Mouse (Mus musculus) c-Kit-positive CD71-negative TER-119-negative erythroid progenitor cells, embryonic 14.5 days (primary cell): Measurements from ENCODE around the gene Psmb3.
"Not testable (repeated sequence)": the region's sequence is repeated elsewhere in the genome, so short reads cannot be mapped to it uniquely, and the experiment has no call there.

Experiments used
- DNase-seq: peaks from one replicate; pipeline ENCODE4 v3.0.0-alpha.2; 2013; ENCODE audit warnings: low read depth

The Psmb3 gene

DNA sequence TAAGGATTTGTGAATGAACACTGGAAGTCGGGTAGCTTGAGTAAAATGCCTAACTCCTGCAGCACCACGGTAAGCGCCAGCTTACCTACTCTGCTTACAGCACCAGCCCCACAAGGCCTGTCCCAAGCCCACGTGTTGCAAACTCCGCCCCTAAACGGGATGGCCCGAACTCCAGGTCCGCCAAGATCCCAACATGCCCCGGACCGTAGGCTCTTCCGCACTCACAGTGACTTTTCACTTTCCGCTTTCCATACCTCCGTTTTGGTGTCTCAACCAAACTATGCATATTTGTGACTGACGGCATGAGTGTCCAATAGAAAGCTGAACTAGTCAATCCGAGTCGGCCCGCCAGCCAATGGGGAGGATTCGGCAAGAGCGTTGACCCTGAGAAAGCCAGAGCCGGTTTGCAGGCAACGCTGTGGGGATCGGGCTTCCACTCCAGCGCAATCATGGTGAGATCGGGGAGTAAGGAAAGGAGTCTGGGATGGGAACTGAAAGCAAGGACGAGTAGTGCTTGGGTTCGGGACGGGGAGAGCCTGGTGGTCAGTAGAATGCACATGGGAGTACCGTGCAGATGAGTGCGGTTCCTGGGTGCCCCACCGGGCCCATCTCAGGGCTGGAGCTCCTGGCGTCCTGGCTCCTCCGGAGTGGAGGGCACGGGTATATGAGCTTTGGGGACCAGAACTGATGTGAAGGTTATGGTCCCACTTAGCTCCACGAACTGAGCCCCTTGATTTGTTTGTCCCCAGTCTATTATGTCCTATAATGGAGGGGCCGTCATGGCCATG is at the start of gene Psmb3:
TSS of gene Psmb3 (plus strand) at position 361 of the 788 bp plus-strand sequence.
- DNase-seq: peak; percentile 100

DNA sequence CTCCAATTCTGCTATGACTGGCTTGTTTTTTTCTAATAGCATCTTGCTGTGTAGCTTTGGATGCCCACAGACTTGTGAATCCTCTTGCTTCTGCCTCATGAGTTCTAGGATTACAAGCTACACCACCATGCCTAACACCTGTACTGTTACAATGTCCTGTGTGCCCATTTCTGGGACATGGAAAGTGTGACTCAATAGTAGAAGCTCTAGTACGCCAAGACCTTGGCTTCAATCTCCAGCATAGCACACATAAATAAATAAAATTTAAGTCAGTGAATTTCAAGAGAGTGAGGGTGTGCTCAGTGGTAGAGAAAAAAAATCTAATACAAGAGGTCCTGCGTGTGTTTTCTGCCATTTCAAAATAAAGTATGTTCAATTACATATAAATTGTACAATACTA is 49.0 kb upstream of the Psmb3 start:
- no peak for DNase-seq

DNA sequence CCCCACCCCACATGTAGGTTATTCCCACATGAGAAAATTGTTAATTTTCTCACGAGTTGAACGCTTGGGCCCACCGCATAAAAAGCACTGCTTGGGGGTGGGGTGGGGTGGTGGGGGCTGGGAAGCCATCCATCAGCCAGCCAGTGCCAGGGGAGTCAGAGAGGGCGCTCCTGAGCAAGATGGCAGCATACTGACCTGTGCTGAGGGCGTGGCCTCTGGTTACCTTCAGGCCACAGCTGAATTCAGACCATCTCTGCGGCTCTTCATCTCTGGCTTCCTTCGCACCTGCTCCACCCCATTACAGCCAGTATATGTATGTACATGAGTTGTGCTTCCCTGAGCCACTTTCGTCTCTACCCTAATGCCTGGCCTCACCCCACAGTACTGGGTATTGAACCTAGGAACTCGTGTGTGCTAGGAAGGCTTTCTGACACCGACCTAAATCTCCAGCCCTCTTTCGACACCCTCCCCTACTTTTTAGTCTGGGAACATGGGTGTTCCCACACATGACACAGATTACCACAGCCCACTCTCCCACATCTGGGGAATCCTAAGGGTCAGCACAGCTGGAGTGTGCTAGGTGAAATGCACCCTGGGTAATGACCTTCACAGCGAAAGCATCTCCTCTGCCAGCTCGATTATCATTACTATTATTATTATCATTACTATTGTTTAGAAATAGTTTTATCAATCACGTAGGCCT is 46.8 kb upstream of the Psmb3 start:
- DNase-seq: no peak

DNA sequence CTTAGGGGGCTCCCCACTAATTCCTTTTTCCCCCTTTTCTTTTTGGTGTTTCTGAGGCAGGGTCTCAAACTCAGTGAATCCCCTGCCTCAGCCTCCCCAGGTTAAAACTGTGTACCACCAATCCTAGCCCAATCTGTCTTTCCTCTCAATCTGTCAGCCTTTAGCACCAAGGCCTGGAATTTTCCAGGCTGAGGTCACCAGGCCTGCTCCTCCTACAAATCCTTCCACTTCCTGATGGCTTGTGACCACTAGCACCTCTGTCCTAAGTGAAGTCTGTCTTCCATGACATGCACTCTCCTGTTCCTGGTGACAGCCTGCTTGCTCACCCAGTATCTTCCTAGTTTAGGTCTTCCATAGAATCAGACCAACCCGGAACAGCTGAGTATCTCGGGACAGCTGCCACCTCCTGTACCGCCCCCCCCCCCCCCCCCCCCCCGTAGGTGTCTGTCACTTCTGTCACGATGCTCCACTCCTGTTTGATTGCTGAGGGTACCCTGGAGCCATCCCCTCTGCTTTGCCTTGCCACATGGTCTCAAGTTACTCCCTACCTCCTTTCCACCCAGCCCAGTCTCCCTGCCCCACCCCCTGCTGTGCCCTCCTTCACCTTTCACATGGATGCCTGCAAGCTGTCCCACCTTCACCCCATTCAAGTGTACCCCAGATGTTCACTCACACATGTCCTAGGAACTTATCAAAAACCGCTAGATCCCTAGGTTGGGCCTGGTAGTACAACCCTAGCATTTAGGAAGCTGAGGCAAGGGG is 45.8 kb upstream of the Psmb3 start:
- DNase-seq: no peak

DNA sequence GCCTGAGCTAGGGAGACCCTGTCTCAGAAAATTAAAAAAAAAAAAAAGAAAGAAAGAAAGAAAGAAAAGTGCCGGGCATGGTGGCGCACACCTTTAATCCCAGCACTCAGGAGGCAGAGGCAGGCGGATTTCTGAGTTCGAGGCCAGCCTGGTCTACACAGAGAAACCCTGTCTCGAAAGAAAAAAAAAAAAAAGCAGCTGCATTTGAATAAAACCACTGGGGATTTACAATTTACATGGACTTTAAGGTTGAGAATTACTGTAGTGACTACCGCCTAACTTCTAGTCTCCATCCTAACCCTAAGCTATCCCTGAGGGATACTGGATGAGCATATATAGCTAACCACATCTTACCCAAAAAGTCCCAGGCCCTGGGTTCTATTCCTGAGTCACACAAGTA is 45.2 kb upstream of the Psmb3 start:
- DNase-seq: not testable (repeated sequence)

DNA sequence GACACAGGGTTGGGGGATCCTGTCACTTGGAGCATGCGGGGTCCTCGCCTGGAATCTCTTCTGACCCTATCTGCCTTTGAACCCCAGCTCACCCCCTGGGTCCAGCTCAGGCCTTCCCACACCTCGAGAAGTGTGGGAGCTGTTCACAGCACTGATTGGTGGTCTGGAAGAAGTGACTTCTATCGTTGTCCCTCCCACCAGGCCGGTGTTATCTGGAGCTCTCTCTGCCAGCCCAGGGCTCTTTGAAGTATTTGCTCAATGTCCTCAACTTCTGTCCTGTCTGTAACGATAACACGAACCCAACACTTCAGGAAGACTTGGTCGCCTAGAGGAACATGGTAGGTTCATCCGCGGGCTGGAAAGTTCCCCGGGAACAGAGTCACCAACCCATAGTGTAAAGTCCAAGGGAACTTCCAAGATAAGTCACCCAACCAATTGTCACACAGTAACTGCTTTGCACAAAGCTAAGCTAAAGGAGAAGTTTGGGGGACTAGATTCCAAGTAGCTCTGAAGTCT is 44.4 kb upstream of the Psmb3 start:
- DNase-seq: no peak

DNA sequence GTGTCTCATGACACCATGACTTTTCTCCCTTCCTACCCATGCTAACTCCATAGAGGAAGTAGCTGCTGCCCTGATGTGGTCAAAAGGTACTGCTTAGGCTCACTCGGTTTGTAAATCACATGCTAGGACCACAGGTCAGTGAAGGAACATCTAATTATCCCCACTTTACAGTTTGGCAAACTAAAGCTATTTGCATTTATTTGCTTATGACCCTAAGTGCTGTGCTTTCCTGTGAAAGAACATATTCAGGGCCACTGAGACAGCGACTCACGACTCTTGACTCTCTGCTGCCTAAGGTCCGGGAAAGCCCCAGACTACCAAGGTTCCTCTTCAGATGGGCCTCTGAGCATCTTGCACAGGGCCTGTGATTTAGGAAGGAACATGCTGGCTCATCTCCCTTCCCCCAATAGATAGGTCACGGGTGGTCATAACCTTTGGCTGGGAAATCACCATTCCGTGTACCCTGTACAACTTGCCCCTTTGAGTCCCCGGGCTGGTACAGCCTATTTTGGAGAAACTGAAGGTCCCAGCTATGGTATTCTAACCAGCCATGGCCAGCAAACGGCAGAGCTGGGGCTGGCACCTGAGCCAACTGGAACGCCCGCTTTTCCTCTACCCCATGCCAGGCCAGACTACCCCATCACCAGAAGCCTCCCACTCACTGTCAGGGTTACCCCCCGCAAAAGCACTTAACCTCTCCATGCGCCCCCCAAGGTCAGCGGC is 43.8 kb upstream of the Psmb3 start:
- DNase-seq: no peak

DNA sequence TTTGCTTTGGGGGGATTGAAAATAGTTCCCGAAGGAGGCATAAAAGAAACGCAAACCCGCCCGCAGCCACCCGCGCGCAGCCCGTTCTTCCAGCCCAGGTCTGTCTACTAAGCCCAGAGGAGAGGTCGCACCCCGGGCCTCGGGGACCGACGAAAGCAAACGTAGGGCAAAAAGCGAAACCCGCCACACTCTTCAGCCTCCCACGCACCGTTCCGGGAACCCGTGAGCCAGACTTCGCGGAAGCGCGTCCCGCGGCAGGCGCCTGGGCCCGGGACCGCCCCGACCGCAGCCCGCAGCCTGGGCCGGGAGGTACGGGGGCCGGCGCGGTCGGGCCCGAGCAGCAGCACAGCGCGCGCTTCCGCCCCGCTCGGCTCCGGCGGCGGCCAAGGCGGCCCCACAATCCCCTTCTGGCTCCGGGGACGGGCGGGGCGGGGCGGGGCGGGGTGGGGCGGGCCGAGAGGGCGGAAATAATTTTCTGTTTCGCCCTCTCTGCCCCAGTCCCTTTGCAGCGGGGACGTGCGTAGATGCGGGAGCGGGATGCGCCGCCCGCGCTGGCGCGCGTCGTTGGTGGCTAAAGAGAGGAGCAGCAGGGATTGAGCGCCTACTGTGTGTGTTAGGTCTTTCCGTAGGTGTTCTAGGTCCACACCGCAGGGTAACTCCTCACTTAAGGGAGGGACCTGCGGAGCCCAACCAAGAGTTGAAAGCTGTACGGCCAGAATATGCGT is 43.0 kb upstream of the Psmb3 start:
- DNase-seq: no peak

DNA sequence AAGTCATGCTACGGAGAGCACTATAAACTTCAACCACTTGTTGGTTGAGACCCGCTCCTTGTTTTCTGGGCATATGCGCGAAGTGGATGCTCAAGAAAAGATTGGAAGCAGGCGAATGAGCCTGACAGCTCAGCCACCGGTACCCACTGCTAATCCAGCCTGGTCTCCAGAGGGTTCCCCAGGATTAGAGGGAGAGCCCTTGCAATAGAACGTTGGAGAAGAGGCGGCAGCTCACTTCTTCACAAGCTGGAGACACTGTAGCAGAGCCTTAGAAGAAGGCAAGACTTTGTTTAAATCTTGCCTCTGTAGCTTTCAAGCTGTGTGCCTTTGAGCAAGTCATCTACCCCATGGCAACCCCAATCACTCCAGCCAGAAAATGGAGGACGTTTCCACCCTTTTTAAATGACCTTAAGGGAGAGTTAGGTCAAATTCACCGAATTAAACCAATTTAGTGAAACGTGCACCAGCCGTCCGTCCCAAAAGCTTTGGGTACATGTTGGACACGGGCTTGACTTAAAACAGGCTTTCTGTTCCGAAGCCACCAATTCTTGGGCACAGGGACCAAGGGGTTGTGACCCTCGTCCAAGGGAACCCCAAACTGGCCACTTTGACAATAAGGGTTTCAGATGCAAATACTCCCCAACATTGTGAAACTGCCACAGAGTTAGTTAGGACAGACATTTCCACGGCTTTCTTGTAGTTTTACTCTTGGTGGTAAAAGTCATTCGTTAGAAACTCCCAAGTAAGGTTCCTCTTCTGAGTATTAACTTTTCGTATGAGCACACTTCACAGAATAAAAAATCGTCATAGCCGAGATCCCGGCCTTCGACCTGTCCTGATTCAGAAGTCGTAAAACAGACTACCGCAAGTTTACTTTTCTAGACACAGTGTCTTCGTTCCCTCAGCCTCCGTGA is 42.2 kb upstream of the Psmb3 start:
- no peak for DNase-seq

DNA sequence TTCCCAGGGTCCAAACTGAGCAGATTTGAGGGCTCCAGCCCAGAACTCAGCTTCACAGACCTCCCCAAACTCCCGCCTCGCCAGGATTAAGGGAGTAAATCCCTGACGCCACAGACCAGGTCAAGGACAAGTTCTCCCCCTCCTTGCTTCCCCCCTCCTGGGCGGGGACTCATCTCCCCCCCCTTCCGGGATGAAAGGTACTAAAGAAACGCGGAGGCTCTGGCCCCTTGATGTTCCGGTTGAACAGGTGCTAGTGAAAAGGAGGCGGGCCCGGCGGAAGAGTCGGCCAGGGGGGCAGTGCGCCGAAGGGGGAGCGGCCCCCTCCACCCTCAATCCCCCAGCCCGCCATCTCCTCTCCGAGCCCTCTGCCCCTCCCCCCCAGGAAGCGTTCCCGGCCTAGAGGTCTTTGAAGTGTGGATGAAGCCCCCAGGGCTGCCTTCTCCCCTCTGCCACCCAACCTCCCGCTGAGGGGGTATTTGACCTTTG is 41.5 kb upstream of the Psmb3 start:
- DNase-seq: no peak

DNA sequence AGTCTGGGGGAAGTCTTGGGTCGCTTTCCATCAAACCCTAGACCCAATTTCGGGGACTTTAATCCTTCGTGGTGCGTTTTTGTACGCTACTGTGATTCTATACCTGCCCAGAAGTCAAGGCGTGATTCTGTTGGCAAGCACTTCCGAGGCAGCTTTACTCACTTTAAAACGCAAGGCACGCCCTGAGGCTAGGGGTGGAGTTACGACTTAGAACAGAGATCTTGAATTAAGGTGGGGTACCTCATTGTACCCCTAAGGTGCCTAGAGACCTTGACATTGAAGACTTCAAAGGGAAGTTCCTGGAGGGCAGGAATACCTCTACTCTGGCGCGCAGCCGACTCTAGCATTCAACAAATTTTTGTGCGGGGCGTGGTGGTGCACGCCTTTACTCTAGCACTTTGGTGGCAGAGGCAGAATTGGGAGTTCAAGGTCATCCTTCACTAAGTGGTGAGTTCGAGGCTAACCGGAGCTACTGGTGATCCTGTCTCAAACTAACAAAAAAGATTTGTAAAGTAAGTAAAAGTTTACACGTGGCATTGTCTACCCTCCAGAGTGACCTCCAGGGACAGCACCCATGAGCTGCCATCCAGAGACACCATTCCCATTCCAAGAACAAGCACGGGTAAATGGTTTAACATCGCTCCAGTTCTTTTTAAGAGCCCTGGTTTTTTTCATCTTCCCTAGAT is 40.8 kb upstream of the Psmb3 start:
- no peak for DNase-seq

DNA sequence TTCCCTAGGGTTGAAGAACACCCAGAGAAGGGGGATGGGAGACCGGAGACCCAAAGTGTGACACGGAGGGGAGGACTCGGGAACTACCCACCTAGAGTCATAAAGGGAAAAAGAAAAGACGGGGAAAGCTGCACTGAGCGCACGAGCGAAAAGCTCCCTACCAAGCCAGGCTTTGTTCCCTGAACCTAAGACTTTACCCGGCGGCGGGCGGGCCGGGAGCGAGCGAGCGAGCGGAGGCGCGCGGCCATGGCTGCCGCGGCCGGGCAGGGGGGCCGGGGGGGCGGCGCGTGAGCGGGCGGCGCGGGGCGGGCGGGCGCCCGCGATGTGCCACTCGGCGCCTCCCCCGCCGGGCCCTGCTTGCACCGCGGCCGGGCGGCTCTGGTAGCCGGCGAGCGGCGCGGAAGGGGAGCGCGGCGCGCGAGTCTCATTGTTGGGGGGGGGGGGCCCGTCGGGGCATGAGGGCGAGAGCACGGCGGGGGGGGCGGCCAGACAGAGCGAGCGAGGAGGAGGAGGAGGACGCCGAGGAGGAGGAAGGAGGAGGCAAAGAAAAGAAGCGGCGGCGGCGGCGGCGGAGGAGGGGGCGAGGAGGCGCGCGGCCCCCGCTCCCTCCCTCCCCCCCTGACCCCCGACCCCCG is 40.2 kb upstream of the Psmb3 start, which contains the start of gene Mllt6:
TSS of gene Mllt6 (plus strand) at position 522 of the 635 bp plus-strand sequence.
- DNase-seq: no peak

DNA sequence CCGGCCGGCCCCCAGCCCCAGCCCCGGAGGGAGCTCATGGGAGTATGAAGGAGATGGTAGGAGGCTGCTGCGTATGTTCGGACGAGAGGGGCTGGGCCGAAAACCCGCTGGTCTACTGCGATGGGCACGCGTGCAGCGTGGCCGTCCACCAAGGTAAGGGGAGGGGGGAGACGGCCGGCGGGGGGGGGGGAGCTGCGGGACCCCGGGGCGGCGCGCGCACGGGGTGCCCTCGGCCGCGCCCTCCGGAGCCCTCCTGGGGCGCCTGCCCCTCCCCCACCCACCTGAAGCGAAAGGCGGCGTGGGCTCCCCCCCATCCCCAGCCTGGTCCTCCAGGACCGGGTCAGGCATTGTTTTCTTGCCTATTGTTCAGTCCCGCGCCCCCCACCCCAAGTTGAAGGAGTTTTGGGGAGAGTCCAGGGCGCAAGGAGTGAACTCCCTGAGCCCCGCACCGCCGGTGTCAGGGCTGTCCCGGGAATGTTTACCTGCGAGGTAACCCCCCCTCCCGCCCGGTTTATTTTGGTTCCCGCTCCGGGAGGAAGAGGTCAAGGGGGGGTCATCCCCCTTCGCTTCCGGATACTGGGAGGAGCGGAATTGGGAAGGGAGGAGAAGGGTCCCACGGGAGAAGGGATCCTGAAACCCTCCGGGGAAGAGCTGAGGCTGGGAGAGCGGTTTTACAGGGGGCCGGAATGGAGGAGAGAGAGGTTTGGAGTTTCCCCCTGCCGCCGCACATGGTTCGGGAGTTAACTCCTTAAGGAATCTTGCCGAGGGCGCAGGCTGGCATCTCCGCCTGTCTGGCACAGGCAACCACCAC is 39.5 kb upstream of the Psmb3 start:
- no peak for DNase-seq

DNA sequence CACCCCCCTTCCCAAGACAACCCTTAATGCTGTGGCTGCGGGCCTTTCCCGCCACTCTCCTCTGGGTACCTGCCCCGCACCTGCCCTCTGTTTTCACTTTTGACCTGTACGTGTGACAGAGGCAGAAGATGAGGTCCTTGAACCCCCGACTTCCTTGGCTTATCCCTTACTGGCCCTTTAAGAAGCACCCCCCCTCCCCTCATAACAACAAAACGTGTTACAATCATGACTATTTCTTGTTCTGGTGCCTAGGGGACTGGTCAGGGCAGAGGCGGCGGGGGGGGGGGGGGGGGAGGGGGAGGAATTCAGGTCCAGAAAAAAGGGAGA is 38.9 kb upstream of the Psmb3 start:
- DNase-seq: no peak

DNA sequence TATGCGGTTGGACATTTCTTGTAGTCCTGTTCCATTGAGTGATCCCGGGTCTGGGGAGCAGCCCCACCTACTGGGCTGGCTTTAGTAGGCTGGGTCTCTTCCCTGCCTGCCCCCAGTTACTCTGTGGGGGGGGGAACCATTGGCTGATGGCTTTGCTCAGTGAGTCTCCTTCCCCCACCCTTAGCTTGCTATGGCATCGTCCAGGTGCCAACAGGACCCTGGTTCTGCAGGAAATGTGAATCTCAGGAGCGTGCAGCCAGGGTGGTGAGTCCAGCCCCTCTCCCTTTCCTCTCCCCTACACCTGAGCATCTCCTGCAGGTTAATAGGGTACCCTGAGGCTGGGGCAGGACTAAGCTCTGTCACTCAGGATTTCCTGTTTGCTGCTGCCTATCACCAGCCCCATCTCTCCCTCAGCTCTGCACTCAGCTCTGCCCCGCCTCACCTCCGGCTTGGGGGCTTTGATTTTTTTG is 38.4 kb upstream of the Psmb3 start:
- DNase-seq: no peak

DNA sequence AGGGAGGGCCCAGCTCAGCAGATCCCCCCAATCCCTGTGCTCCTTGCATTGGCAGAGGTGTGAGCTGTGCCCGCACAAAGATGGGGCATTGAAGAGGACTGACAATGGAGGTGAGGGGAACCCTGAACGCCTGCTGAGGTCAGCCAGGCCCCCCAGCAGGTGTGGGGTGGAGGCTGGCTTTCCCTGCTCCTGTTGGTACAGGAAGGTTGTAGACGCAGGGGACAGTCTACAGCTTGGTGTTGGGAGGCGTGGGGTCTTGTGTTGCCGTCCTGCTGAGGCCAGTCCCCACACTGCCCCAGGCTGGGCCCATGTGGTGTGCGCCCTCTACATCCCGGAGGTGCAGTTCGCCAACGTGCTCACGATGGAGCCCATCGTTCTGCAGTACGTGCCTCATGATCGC is 37.8 kb upstream of the Psmb3 start:
- DNase-seq: no peak

DNA sequence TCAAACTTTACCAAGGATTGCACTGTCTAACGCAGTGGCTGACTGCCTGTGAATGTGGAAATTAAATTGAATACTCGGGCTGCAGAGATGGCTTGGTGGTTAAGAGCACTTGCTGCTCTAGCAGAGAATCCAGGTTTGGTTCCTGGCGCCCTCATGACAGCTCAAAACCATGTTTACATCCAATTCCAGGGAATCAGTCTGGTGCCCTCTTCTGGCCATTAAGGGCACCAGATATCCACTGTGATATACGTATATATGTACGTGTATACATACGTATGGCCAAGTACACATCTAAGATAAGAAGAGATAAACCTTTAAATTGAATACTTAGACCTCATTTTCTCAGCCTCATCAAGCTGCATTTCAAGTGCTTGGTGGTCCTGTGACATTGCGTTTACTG is 37.0 kb upstream of the Psmb3 start:
- no peak for DNase-seq

DNA sequence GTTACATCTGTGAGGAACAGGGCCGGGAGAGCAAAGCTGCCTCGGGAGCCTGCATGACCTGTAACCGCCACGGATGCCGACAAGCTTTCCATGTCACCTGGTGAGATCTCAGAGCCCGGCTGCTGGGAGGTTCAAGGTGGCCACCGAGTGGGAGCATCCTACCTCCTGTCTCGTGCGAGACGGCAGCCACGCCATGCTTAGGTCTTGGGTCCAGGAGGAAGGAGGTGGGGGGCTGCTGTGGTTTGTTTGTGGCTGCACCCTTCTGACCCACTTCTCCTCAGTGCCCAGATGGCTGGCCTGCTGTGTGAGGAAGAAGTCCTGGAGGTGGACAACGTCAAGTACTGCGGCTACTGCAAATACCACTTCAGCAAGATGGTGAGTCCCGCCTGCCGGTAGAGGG is 36.4 kb upstream of the Psmb3 start:
- no peak for DNase-seq
